Mouse (Mus musculus) CH12.LX (cell line): ENCODE results near the gene R3hcc1l. TPM values are rescaled to one million over a fixed set of nuclear protein-coding genes. Genes with fewer than 3 reads are reported as not detected.

Experiments
- DNase-seq: peaks from one replicate; pipeline ENCODE4 v3.0.0-alpha.2; 2013; ENCODE audit errors: extremely low read depth
- H3K27ac ChIP-seq: 2 replicates; pipeline ENCODE4 v1.5.1; 2012; ENCODE audit warnings: low read depth, mild to moderate bottlenecking, control low read depth, moderate library complexity; ENCODE audit not compliant: insufficient read depth
- H3K27me3 ChIP-seq: replicated peaks from 2 replicates; pipeline ENCODE3; 2012; ENCODE audit warnings: inconsistent platforms
- H3K36me3 ChIP-seq, 2 experiments: replicated peaks in 1 of 2; 2 replicates each; pipeline versions ENCODE3 to v1.6.1; 2012; ENCODE audit warnings: inconsistent platforms in 1 of 2, low read length in 1 of 2, mild to moderate bottlenecking in 1 of 2, mixed read lengths in 1 of 2, moderate library complexity in 1 of 2; ENCODE audit not compliant: control insufficient read depth in 1 of 2, insufficient read depth in 1 of 2
- H3K4me1 ChIP-seq, 2 experiments: 2 replicates each; pipeline ENCODE4 v1.6.1; 2012; ENCODE audit warnings: inconsistent platforms in 1 of 2, moderate library complexity in 1 of 2; ENCODE audit not compliant: insufficient read depth in 2 of 2, control insufficient read depth in 1 of 2
- H3K4me2 ChIP-seq: 2 replicates; pipeline ENCODE4 v1.6.1; 2012; ENCODE audit warnings: low read depth, mild to moderate bottlenecking, control low read depth; ENCODE audit not compliant: poor library complexity, insufficient read depth, severe bottlenecking
- H3K4me3 ChIP-seq, 3 experiments: fragments of 150-350 bp in 1 of 3; sonication (generic) in 1 of 3; replicated peaks in 1 of 3; 2 replicates each; pipeline versions ENCODE3 to v1.5.1; 2011 to 2012; ENCODE audit warnings: low read depth in 2 of 3, low read length in 2 of 3, mild to moderate bottlenecking in 2 of 3, moderate library complexity in 2 of 3, control low read depth in 1 of 3, improper control_type of control experiment in 1 of 3, inconsistent platforms in 1 of 3, mixed read lengths in 1 of 3; ENCODE audit not compliant: poor library complexity in 1 of 3
- H3K79me2 ChIP-seq: replicated peaks from 2 replicates; pipeline ENCODE4 v1.6.1; 2012; ENCODE audit warnings: mild to moderate bottlenecking, moderate library complexity; ENCODE audit not compliant: control insufficient read depth, poor library complexity, insufficient read depth, severe bottlenecking; ENCODE audit errors: extremely low read depth
- H3K9ac ChIP-seq: 2 replicates; pipeline ENCODE4 v1.6.1; 2012; ENCODE audit warnings: low read depth, mild to moderate bottlenecking, control low read depth, moderate library complexity; ENCODE audit not compliant: insufficient read depth
- H3K9me3 ChIP-seq: replicated peaks from 2 replicates; pipeline ENCODE3; 2012; ENCODE audit warnings: low read length, inconsistent platforms, mixed read lengths
- CHD2 ChIP-seq: IDR thresholded peaks from 2 replicates; pipeline ENCODE4 v1.6.1; 2011; ENCODE audit warnings: low read length, improper control_type of control experiment
- CTCF ChIP-seq, 2 experiments: IDR thresholded peaks in 1 of 2; conservative IDR thresholded peaks in 1 of 2; 2 replicates each; pipeline ENCODE4 v1.5.1; 2011 to 2012; ENCODE audit warnings: low read depth in 2 of 2, low read length in 2 of 2, improper control_type of control experiment in 1 of 2, inconsistent platforms in 1 of 2, mild to moderate bottlenecking in 1 of 2, moderate library complexity in 1 of 2
- E2F4 ChIP-seq: IDR thresholded peaks from 2 replicates; pipeline ENCODE4 v1.6.1; 2011; ENCODE audit warnings: low read depth, low read length, improper control_type of control experiment; ENCODE audit not compliant: insufficient replicate concordance
- ELF1 ChIP-seq: IDR thresholded peaks from 2 replicates; pipeline ENCODE4 v1.6.1; 2014; ENCODE audit warnings: low read depth, mild to moderate bottlenecking, inconsistent platforms, low read length, improper control_type of control experiment
- EP300 ChIP-seq: IDR thresholded peaks from 2 replicates; pipeline ENCODE4 v1.6.1; 2011; ENCODE audit warnings: low read length, improper control_type of control experiment
- IRF4 ChIP-seq: IDR thresholded peaks from 2 replicates; pipeline ENCODE4 v1.6.1; 2014; ENCODE audit warnings: low read depth, mild to moderate bottlenecking, inconsistent platforms, low read length, improper control_type of control experiment
- JUN ChIP-seq: IDR thresholded peaks from 2 replicates; pipeline ENCODE4 v1.6.1; 2011; ENCODE audit warnings: low read depth, mild to moderate bottlenecking, low read length, improper control_type of control experiment, moderate library complexity; ENCODE audit not compliant: insufficient read depth
- MAX ChIP-seq: IDR thresholded peaks from 2 replicates; pipeline ENCODE4 v1.6.1; 2011; ENCODE audit warnings: low read length, improper control_type of control experiment
- MAZ ChIP-seq: IDR thresholded peaks from 2 replicates; pipeline ENCODE4 v1.6.1; 2012; ENCODE audit warnings: low read depth, mild to moderate bottlenecking, inconsistent platforms, low read length, improper control_type of control experiment, moderate library complexity
- NELFE ChIP-seq: IDR thresholded peaks from 2 replicates; pipeline ENCODE4 v1.6.1; 2011; ENCODE audit warnings: low read depth, low read length, improper control_type of control experiment
- NRF1 ChIP-seq: IDR thresholded peaks from 2 replicates; pipeline ENCODE4 v1.6.1; 2014; ENCODE audit warnings: low read depth, mild to moderate bottlenecking, inconsistent platforms, low read length, improper control_type of control experiment, moderate library complexity
- PAX5 ChIP-seq: IDR thresholded peaks from 2 replicates; pipeline ENCODE4 v1.6.1; 2012; ENCODE audit warnings: low read length, inconsistent platforms, mixed read lengths
- POLR2AphosphoS2 ChIP-seq: IDR thresholded peaks from 2 replicates; pipeline ENCODE4 v1.6.1; 2011; ENCODE audit warnings: low read depth, low read length, improper control_type of control experiment
- RAD21 ChIP-seq: IDR thresholded peaks from 2 replicates; pipeline ENCODE4 v1.6.1; 2011; ENCODE audit warnings: low read depth, mild to moderate bottlenecking, low read length, improper control_type of control experiment, moderate library complexity
- TBP ChIP-seq: conservative IDR thresholded peaks from 2 replicates; pipeline ENCODE4 v1.6.1; 2011; ENCODE audit warnings: low read depth, low read length, improper control_type of control experiment
- USF1 ChIP-seq: IDR thresholded peaks from 2 replicates; pipeline ENCODE4 v1.6.1; 2014; ENCODE audit warnings: low read depth, mild to moderate bottlenecking, inconsistent platforms, low read length, improper control_type of control experiment
- ZC3H11A ChIP-seq: IDR thresholded peaks from 2 replicates; pipeline ENCODE4 v1.6.1; 2012; ENCODE audit warnings: low read depth, mild to moderate bottlenecking, inconsistent platforms, low read length, improper control_type of control experiment
- ZMIZ1 ChIP-seq: IDR thresholded peaks from 2 replicates; pipeline ENCODE4 v1.6.1; 2012; ENCODE audit warnings: low read depth, mild to moderate bottlenecking, inconsistent platforms, low read length, improper control_type of control experiment
- ZNF384 ChIP-seq: IDR thresholded peaks from 2 replicates; pipeline ENCODE4 v1.6.1; 2012; ENCODE audit warnings: low read depth, low read length, improper control_type of control experiment, inconsistent platforms
- dilution Hi-C: fragments of 300-500 bp; cut with MboI; formaldehyde crosslinking; loops from 2 replicates; pipeline ENCODE4 v1.14.3; 2020; ENCODE audit warnings: low sequenced_read_pairs; ENCODE audit not compliant: extremely low pct_unique_long_range_greater_than_20kb, extremely low pct_ligation_motif_present
- in situ Hi-C: fragments of 300-500 bp; cut with MboI; formaldehyde crosslinking; loops from 3 replicates; pipeline ENCODE4 v1.14.3; 2019; ENCODE audit warnings: low sequenced_read_pairs, low pct_ligation_motif_present, low pct_unique_long_range_greater_than_20kb, mixed read lengths
- polyA plus RNA-seq: library from polyadenylated mRNA; unstranded; fragments of >175 nt; gene quantifications from 2 replicates; pipeline ENCODE4 v1.2.1, GENCODE M21; 2012; ENCODE audit warnings: low read depth; ENCODE audit not compliant: insufficient read length
- total RNA-seq, 2 experiments: library from RNA; depleted of rRNA; stranded (reverse); fragments of 300-350 nt in 1 of 2; fragments of >200 nt in 1 of 2; gene quantifications; 2 replicates each; pipeline ENCODE4 v1.2.3; 2012 to 2014

The R3hcc1l gene
- total and polyA plus RNA-seq, 3 experiments = 6.1 to 12.2 (median 10.7) TPM

DNA sequence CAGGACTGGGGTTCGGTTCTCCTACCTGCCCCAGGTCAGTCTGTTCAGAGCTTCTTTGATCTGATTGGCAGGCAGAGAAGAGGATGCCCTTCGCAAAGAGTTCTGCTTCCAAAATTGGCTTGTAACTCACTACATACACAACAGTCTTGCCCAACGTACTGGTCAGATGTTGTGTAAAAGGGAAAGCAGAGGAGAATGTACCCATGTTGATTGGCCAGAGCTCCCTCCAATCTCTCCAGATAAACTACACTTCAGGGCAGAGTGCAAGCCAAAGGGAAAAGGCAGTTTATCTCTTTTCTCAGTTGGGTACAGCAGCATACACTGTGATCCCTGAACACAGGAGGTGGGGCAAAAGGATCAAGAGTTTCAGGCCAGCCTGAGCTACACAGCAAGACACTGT, 31.3 kb upstream of the R3hcc1l start:
- no peak overlapping the region for H3K4me2 ChIP-seq
- no peaks in the 10 kb centered on the region for H3K79me2 ChIP-seq
- TF ChIP-seq ELF1 (no peak), CHD2 (no peak)
- TF ChIP-seq, all 38 proteins: peak for 0
- dilution Hi-C loops = no loop called here
- H3K36me3 ChIP-seq = no peaks in the 10 kb centered on the region
- H3K9ac ChIP-seq = no peak overlapping the region
- H3K9me3 ChIP-seq = no peaks in the 10 kb centered on the region
- H3K4me1 ChIP-seq = peaks cover 0 to 4% of the 10 kb centered on the region in 2 experiments; a peak in 2 of 4 replicates
- no peak overlapping the region for H3K27ac ChIP-seq
- in situ Hi-C loops = no loop called here
- no peak for DNase-seq
- peaks cover 83% of the 10 kb centered on the region for H3K27me3 ChIP-seq
- no peak overlapping the region for H3K4me3 ChIP-seq

DNA sequence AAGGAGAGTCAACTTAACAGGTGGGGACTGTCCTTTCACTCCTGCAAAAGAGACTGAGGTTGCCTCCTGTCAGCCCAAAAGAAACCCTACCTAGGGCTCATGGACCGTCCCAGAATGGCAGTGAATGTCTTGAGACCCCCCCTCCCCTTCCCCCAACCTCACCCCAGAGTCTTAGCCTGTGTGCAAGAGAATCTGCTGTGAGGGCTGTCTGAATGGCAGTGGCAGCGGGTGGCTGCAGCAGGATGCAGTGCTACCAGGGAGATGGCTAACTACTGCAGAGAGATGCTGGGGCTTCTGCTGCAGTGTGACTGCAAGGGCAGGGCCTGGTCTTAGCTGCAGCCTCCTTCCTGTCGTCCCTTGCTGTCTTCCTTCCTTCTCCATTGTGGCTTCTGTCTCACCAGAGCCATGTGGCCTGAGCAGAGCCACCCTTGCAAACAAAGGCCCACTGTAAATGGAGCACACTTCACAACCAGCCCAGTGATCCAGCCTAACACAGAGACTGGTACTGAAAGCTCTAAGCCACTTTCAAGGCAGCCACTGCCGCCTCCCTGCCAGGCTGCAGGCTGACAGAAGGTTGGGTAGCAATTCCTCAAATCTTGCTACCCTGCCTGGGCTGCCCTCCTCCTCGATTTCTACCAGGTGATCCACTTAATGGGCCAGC, 25.2 kb upstream of the R3hcc1l start:
- Histone ChIP-seq H3K9me3 (no peaks in the 10 kb centered on the region), H3K4me1 (no peaks in the 10 kb centered on the region; a peak in 1 of 4 replicates), H3K27me3 (peaks cover 70% of the 10 kb centered on the region), H3K4me2 (no peak overlapping the region)
- in situ Hi-C loops = no loop called here
- TF ChIP-seq TBP (no peak), PAX5 (no peak), CTCF (conservative IDR thresholded peaks at IDR 0.05 in 1 of 2, IDR thresholded peaks at IDR 0.05 in 1 of 2; ENCODE audit: low read depth in 2 of 2, low read length in 2 of 2) (no peak), POLR2AphosphoS2 (no peak), CHD2 (no peak), JUN (no peak), ZNF384 (no peak), IRF4 (no peak), ZC3H11A (no peak), USF1 (no peak), NRF1 (no peak), E2F4 (no peak), RAD21 (no peak), MAX (no peak), ZMIZ1 (no peak), EP300 (no peak), MAZ (no peak), NELFE (no peak)
- TF ChIP-seq, all 38 proteins: peak for 0
- H3K79me2 ChIP-seq = no peaks in the 10 kb centered on the region
- no peak overlapping the region for H3K27ac ChIP-seq
- H3K36me3 ChIP-seq = no peaks in the 10 kb centered on the region
- no peak overlapping the region for H3K9ac ChIP-seq
- no peak overlapping the region for H3K4me3 ChIP-seq
- no peak for DNase-seq
- dilution Hi-C loops = no loop called here
